Mouse (Mus musculus) adrenal gland, postnatal 0 days (tissue): Measurements from ENCODE around the gene Olfr457. TPM values are rescaled to one million over a fixed set of nuclear protein-coding genes. Genes with fewer than 3 reads are reported as not detected.

Experiments
- polyA plus RNA-seq: library from polyadenylated mRNA; unstranded; fragments of >200 nt; fragmentation: Nextera tagmentation; extraction: Ambion mirVana; gene quantifications from 2 replicates; pipeline ENCODE4 v1.2.1, GENCODE M21; 2015

Gene Olfr457
- not detected in 2 replicates for polyA plus RNA-seq

DNA sequence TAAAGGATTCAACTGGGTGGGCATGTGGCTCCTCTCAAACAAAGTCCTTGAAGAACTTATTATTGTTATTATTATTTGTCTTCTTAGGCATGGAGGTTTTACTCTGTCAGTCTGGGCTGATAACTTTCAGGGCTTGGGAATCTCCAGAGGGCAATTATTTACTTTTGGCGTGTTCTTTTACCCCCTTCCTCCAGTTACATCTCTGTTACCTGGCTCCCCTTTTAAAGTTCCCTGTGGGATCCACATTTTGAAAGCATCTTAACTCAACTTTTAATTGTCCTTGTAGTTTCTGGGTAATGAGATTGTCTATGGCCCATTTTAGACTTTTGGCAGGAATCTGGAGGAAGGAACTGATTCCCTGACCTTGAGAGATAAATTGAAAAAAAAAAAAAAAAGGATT, at the start of gene Olfr457:
Gene Olfr457, minus strand, starts transcription at position 101 of the 400 bp plus-strand sequence.

DNA sequence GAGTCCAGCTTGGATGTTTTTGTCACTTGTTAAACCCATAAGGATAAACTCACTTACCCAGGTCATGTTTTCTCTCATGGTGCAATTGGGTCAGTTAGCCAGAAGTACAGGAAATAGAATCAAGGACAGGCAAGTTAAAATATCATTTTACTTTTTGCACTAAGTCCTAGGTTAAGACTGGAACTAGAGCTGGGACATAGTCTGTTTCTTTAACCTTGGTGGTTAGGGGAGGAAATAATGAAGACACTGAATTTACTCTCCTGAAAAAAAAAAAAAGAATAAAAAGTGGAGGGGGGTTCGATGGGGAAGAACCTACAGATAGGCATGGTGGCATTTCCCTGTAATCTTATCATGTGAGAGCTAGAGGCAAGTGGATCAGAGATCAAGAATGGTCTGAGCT, 11.0 kb upstream of the Olfr457 start, which contains the start of gene Olfr456:
Gene Olfr456, minus strand, starts transcription at position 101 of the 400 bp plus-strand sequence.

DNA sequence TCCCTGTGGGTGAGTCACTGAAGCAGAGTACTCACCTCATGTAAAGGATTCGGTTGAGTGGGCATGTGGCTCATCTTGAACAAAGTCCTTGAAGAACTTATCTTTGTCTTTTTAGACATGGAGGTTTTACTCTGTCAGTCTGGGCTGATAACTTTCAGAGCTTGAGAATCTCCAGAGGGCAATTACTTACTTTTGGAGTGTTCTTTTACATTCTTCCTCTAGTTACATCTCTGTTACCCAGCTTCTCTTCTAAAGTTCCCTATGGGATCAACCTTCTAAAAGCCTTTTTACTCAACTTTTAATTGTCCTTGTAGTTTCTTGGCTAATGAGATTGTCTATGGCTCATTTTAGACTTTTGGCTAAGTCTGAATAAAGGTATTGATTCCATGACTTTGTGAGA, 11.0 kb downstream of the Olfr457 start, which contains the start of gene Olfr458:
Gene Olfr458, minus strand, starts transcription at position 101 of the 400 bp plus-strand sequence.

DNA sequence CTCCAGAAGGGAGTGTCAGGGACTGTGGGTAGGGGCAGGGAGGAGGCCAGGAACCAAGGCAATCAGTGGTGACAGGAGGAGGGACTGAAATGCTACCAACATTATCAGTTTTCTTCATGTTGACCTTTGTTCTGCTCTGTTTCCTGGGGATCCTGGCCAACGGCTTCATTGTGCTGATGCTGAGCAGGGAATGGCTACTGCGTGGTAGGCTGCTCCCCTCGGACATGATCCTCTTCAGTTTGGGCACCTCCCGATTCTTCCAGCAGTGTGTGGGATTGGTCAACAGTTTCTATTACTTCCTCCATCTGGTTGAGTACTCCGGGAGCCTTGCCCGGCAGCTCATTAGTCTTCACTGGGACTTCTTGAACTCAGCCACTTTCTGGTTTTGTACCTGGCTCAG, 41.7 kb downstream of the Olfr457 start, which contains the start of gene Tas2r126:
Gene Tas2r126, plus strand, starts transcription at position 90 of the 400 bp plus-strand sequence.

Other genes with a start within 250 kb of the Olfr457 start
- gene Gstk1, start 230.4 kb downstream of the Olfr457 start, polyA plus RNA-seq = 69.9 and 129 TPM in 2 replicates
- gene Tmem139, start 214.4 kb downstream of the Olfr457 start, polyA plus RNA-seq = 0.30 and 0.54 TPM in 2 replicates
- 12.3 and 19.0 TPM in 2 replicates for gene Casp2, start 211.3 kb downstream of the Olfr457 start, polyA plus RNA-seq
- gene Clcn1, start 189.7 kb downstream of the Olfr457 start, polyA plus RNA-seq = 0.14 TPM in 1 of 2 replicates, not detected in the other
- gene Fam131b, start 151.7 kb downstream of the Olfr457 start, polyA plus RNA-seq = 0.35 and 0.96 TPM in 2 replicates
- gene Zyx, start 126.7 kb downstream of the Olfr457 start, polyA plus RNA-seq = 103 and 107 TPM in 2 replicates
- 1.5 TPM in 2 replicates for gene Epha1, start 103.1 kb downstream of the Olfr457 start, polyA plus RNA-seq
- not detected in 2 replicates for gene Tas2r143, start 76.1 kb downstream of the Olfr457 start, polyA plus RNA-seq
- not detected in 2 replicates for gene Tas2r135, start 70.9 kb downstream of the Olfr457 start, polyA plus RNA-seq
- 0.15 TPM in 1 of 2 replicates, not detected in the other for gene Tas2r126, start 41.8 kb downstream of the Olfr457 start, polyA plus RNA-seq
- not detected in 2 replicates for gene Olfr458, start 11.1 kb downstream of the Olfr457 start, polyA plus RNA-seq
- 0.39 and 0.59 TPM in 2 replicates for gene Olfr456, start 10.9 kb upstream of the Olfr457 start, polyA plus RNA-seq
- gene Olfr455, start 71.3 kb upstream of the Olfr457 start, polyA plus RNA-seq = 0.11 and 0.14 TPM in 2 replicates
- 0.07 TPM in 1 of 2 replicates, not detected in the other for gene Tcaf3, start 121.4 kb upstream of the Olfr457 start, polyA plus RNA-seq
- 2.0 and 2.4 TPM in 2 replicates for gene Tcaf2, start 168.9 kb upstream of the Olfr457 start, polyA plus RNA-seq
- gene Tcaf1, start 233.8 kb upstream of the Olfr457 start, polyA plus RNA-seq = 59.8 and 62.1 TPM in 2 replicates